Mouse (Mus musculus) thymus, adult 2 months (tissue): ENCODE results near the gene E2f8.

ENCODE experiments used
- CTCF ChIP-seq: fragments of 200-500 bp; IDR thresholded peaks from 2 replicates; pipeline ENCODE4 v1.5.1; 2012; ENCODE audit warnings: mild to moderate bottlenecking, control low read depth, low read length, moderate library complexity, borderline replicate concordance; ENCODE audit not compliant: control insufficient read depth, poor library complexity, insufficient read depth; ENCODE audit errors: extremely low read depth
- POLR2A ChIP-seq: fragments of 200-500 bp; IDR thresholded peaks from 2 replicates; pipeline ENCODE4 v1.6.1; 2012; ENCODE audit warnings: mild to moderate bottlenecking, low read length, control low read depth, moderate library complexity; ENCODE audit not compliant: control insufficient read depth, poor library complexity, insufficient read depth; ENCODE audit errors: extremely low read depth

DNA sequence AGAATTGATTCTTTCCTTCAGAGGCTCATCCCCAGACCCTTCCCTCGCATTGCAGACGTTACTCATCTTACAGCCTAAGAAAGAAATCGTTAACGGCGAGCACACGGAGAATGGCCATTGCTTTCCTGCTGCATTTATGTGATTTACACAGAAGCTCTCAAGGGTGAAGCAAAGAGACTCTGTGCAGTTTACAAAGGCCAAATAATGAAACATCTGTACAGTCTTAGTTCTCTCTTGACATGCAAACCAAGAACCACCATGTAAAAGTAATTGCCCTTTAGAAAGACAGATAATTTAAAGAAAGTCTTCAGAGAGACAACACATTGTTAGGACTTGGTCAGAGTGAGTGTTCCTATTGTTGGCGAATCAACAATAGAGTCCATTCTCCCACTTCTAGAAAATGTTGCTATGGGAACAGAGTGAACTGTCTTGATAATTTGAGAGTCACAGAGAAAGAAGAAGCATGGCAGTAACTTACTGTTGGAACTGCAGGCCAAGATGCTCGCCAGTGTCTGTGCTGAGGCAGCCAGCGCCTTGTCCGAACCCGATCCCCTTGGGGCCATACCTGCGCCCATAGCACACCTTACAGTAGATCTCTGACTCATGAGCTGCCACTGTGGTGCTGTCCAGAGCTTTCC is 46.3 kb downstream of the E2f8 start:
- TF ChIP-seq CTCF (no peak), POLR2A (no peak)
